Mouse (Mus musculus) heart, embryonic 11.5 days (tissue): Measurements from ENCODE around the gene Slc35c2. TPM values are rescaled to one million over a fixed set of nuclear protein-coding genes. Genes with fewer than 3 reads are reported as not detected.

Experiments
- ATAC-seq: fragments of 200-750 bp; cut with Nextera tagmentation; replicated peaks from 2 replicates; pipeline ENCODE4 v1.8.0; 2017; ENCODE audit warnings: moderate library complexity; ENCODE audit not compliant: insufficient number of reproducible peaks, low FRiP score, low TSS enrichment
- H3K27ac ChIP-seq: fragments of 300-500 bp; sonication (generic); 2 replicates; pipeline ENCODE4 v1.5.1; 2014; ENCODE audit warnings: mild to moderate bottlenecking, low read depth, low read length
- H3K27me3 ChIP-seq: fragments of 300-500 bp; sonication (generic); 2 replicates; pipeline ENCODE4 v1.6.1; 2014; ENCODE audit warnings: mild to moderate bottlenecking, low read length, mixed read lengths; ENCODE audit not compliant: control insufficient read depth, insufficient read depth
- H3K36me3 ChIP-seq: fragments of 300-500 bp; sonication (generic); 2 replicates; pipeline ENCODE4 v1.6.1; 2014; ENCODE audit warnings: mild to moderate bottlenecking, low read length, moderate library complexity, mixed read lengths; ENCODE audit not compliant: control insufficient read depth, insufficient read depth
- H3K4me1 ChIP-seq: fragments of 300-500 bp; sonication (generic); 2 replicates; pipeline ENCODE4 v1.6.1; 2014; ENCODE audit warnings: low read length; ENCODE audit not compliant: control insufficient read depth, insufficient read depth
- H3K4me2 ChIP-seq: fragments of 300-500 bp; sonication (generic); 2 replicates; pipeline ENCODE4 v1.6.1; 2014; ENCODE audit warnings: mild to moderate bottlenecking, moderate library complexity
- H3K4me3 ChIP-seq: fragments of 300-500 bp; sonication (generic); 2 replicates; pipeline ENCODE4 v1.5.1; 2014; ENCODE audit warnings: low read depth, low read length
- H3K9ac ChIP-seq: fragments of 300-500 bp; sonication (generic); 2 replicates; pipeline ENCODE4 v1.6.1; 2014; ENCODE audit warnings: mild to moderate bottlenecking, low read depth, low read length, moderate library complexity
- H3K9me3 ChIP-seq: fragments of 300-500 bp; sonication (generic); replicated peaks from 2 replicates; pipeline ENCODE4 v1.6.1; 2016; ENCODE audit warnings: low read length; ENCODE audit not compliant: control insufficient read depth
- WGBS: fragments of 180-500 bp; shearing (Covaris S2); extraction: QIAGEN DNeasy Blood & Tissue Kit; methylation state at CpG from one replicate; pipeline ENCODE4 v1.1.7; 2014; ENCODE audit not compliant: insufficient replicate concordance; 5-methylcytosine and 5-hydroxymethylcytosine counted together
- polyA plus RNA-seq: library from polyadenylated mRNA; unstranded; fragments of >200 nt; fragmentation: Nextera tagmentation; extraction: Ambion mirVana; gene quantifications from 2 replicates; pipeline ENCODE4 v1.2.1, GENCODE M21; 2014

Slc35c2 gene
- 32.4 and 38.9 TPM in 2 replicates for polyA plus RNA-seq

DNA sequence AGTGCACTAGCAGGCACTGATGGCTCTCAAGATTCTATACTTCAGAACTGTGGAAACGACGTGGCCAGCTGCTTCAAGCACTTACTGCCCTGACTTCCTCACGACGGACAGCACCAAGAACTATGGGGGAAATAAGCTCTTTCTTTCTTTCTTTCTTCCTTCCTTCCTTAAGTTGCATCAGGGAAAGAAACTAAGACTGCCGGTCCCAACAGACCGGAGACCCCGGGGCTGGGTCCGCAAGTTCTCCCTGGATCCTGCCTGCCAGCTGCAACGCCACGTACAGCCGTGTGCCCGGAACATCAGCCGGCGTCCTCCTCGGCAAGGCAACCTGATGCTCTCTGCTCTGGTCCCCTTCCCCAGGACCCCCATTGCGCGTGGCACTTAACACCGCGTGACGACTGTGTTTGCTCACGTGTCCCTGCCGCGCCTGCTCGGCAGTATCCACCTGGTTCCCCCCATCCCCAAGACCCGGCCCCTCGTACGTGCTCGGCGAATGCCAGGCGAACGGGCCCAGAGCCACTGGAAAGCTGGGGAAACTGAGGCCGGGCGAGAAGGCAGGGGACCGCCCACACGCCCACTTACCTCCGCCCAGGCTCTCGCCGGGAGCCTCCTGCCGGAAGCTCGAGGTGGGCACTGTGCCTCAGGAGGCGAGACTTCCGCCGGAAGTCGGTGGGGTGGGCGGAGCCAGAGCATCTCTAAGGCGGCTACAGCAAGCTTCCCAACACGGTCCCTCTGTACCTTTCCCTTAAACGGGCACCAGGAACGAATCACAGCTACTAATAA is at the start of gene Slc35c2:
Gene Slc35c2 (minus strand): TSS at position 668 of the 783 bp plus-strand sequence.
- Histone ChIP-seq H3K36me3 (no peaks in the 10 kb centered on the region; the same call in 1 of the 2 replicates), H3K9ac (peak within 1 kb of the TSS; percentile 83), H3K27me3 (no peaks in the 10 kb centered on the region), H3K4me1 (peaks cover 16% of the 10 kb centered on the region), H3K4me3 (peak within 1 kb of the TSS; percentile 84), H3K4me2 (peak within 1 kb of the TSS; percentile 97), H3K9me3 (no peaks in the 10 kb centered on the region), H3K27ac (0 out of 2 replicates have a peak within 1 kb of the TSS, but pooled peaks have one; percentile 31)
- WGBS, result 1% methylated on average over 49 of the region's 49 CpGs
- ATAC-seq, result peak; percentile 85

DNA sequence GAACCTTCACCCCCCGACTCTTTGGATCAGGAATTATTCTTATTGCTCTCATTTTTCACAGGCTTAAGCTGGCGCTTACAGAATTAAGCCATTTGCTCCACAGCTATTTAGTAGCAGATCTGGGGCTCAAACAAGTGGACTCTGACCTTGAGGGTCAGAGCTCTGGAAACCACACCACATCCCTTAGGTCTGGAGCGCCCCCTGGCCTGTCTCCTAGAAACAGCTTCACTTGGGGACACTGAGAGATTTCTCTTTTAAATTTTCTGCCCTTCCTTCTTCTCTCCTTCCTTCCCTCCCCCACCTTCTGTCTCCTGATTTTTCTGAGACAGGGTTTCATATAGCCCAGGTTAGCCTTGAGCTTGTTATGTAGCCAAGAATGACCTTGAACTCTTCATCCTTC is 49.5 kb upstream of the Slc35c2 start:
- Histone ChIP-seq H3K27ac (no peak overlapping the region), H3K9ac (no peak overlapping the region), H3K4me3 (no peak overlapping the region), H3K36me3 (no peaks in the 10 kb centered on the region), H3K27me3 (no peaks in the 10 kb centered on the region), H3K4me1 (no peaks in the 10 kb centered on the region), H3K4me2 (no peak overlapping the region), H3K9me3 (no peaks in the 10 kb centered on the region)
- no peak for ATAC-seq
- WGBS, result 26% methylated on average over 3 of the region's 3 CpGs

- no peaks in the 10 kb centered on the region for H3K36me3 ChIP-seq
- H3K4me3 ChIP-seq, result no peak overlapping the region
- H3K27me3 ChIP-seq, result no peaks in the 10 kb centered on the region; the same call in 1 of the 2 replicates
- no peak for ATAC-seq
- WGBS, result 44% methylated on average over 14 of the region's 14 CpGs
- H3K4me2 ChIP-seq, result no peak overlapping the region
- no peaks in the 10 kb centered on the region for H3K9me3 ChIP-seq
- no peak overlapping the region for H3K9ac ChIP-seq
- no peak overlapping the region for H3K27ac ChIP-seq
- H3K4me1 ChIP-seq, result no peaks in the 10 kb centered on the region
Observed at GRCm38 (mm10) chr2:165332610-165333210, 45.0 kb upstream of the Slc35c2 start.

GRCm38 (mm10) chr2:165329703-165330102 is 42.0 kb upstream of the Slc35c2 start:
- H3K9ac ChIP-seq, result no peak overlapping the region
- no peak for ATAC-seq
- H3K4me2 ChIP-seq, result no peak overlapping the region
- H3K4me1 ChIP-seq, result peaks cover 16% of the 10 kb centered on the region
- H3K27me3 ChIP-seq, result no peaks in the 10 kb centered on the region; the same call in 1 of the 2 replicates
- H3K36me3 ChIP-seq, result no peaks in the 10 kb centered on the region
- H3K9me3 ChIP-seq, result no peaks in the 10 kb centered on the region
- WGBS, result 6% methylated on average over 3 of the region's 3 CpGs
- H3K27ac ChIP-seq, result no peak overlapping the region
- H3K4me3 ChIP-seq, result no peak overlapping the region

DNA sequence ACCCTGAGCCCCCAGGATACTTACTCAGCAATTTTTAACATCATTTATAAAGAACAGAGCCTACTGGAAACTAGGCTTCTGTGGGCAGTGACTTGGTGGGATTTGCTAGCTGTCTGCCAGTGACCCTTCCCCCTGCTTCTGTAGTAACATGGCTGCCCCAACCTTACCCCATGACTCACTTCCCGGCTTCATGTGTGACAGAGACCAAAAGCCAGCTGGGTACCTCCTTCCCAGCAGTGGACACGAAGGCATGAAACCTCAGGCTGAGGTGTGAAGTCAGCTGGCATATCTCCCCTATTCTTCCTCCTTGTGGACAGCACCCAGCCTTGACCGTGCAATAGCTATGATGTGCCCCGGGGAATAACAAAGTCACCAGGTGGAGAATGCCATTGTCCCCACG is 41.1 kb upstream of the Slc35c2 start:
- Histone ChIP-seq H3K27me3 (no peaks in the 10 kb centered on the region; the same call in 1 of the 2 replicates), H3K4me2 (no peak overlapping the region), H3K36me3 (no peaks in the 10 kb centered on the region), H3K27ac (no peak overlapping the region), H3K9ac (no peak overlapping the region), H3K4me1 (peaks cover 24% of the 10 kb centered on the region), H3K4me3 (no peak overlapping the region), H3K9me3 (no peaks in the 10 kb centered on the region)
- WGBS, result 55% methylated on average over 5 of the region's 5 CpGs
- no peak for ATAC-seq

GRCm38 (mm10) chr2:165327386-165327785 is 39.7 kb upstream of the Slc35c2 start:
- 44% methylated on average over 7 of the region's 7 CpGs for WGBS
- no peaks in the 10 kb centered on the region for H3K9me3 ChIP-seq
- no peaks in the 10 kb centered on the region; the same call in 1 of the 2 replicates for H3K27me3 ChIP-seq
- peak overlapping the region; percentile 92; the same call in 1 of the 2 replicates for H3K4me3 ChIP-seq
- peaks cover 24% of the 10 kb centered on the region for H3K4me1 ChIP-seq
- no peak for ATAC-seq
- no peak overlapping the region for H3K27ac ChIP-seq
- H3K4me2 ChIP-seq, result peak overlapping the region; percentile 94
- peak overlapping the region; percentile 77; the same call in 1 of the 2 replicates for H3K9ac ChIP-seq
- no peaks in the 10 kb centered on the region for H3K36me3 ChIP-seq

DNA sequence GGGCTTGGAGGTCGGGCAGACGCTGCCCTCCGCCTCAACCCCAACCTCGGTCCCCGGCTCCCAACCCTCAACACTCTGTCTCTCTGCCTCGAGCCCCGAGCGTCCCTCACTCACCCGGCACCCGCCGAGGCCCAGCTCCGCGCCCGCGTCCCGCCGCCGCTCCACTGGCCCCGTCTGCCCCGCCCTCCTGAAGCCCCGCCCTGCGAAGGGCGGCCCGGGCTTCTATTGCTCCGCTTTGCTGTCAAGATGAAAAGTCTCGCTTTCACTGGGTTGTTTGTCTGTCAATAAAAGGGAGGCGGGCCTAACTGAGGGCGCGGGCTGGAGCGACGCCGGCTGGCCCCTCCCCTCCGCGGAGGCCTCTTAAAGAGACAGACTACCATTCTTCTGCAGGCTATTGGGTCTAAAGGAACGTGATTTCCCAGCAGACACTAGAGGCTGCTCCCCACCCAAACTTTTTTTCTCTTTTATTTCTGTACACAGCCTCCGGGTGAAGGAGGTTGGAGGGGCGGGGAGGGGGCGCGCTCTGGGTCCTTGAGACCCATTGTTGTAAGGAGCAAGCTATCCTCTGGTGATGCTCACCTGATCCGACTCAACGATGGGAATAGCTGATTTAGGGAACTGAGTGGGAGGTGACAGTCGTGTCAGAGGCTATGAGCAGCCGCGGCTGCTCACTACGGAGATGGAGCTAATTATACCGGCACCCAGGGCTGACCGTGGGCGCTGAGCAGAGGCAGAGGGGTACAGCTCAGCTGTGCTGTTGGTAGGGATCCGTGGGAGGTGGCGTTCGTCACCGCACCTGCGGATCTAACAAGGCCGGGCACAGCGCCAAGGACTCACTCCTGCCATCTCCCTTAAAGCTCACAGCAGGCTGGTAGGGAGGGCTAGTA is 38.9 kb upstream of the Slc35c2 start, which contains the start of gene Elmo2:
Gene Elmo2 (minus strand): TSS at position 176 of the 887 bp plus-strand sequence.
- 0% methylated on average over 51 of the region's 55 CpGs for WGBS

More for the DNA sequence above, 38.9 kb upstream of the Slc35c2 start, which contains the start of gene Elmo2:
- H3K4me3 ChIP-seq, result peak within 1 kb of the TSS; percentile 92
- no peaks in the 10 kb centered on the region; the same call in 1 of the 2 replicates for H3K27me3 ChIP-seq
- peaks cover 28% of the 10 kb centered on the region for H3K4me1 ChIP-seq
- no peaks in the 10 kb centered on the region for H3K9me3 ChIP-seq
- H3K4me2 ChIP-seq, result peak within 1 kb of the TSS; percentile 94
- ATAC-seq, result peak; percentile 97
- H3K9ac ChIP-seq, result peak within 1 kb of the TSS; percentile 95
- H3K27ac ChIP-seq, result peak within 1 kb of the TSS; percentile 79
- H3K36me3 ChIP-seq, result no peaks in the 10 kb centered on the region
